Comparison of ENCODE assay signal across 8 mouse cellular contexts in genomic region chr9:31031414-31031843, GRCm38 (mm10). TPM values are rescaled to one million over a fixed set of nuclear protein-coding genes. Genes with fewer than 3 reads are reported as not detected.
A peak's percentile ranks its signal among the peaks of the same experiment; 100 is the strongest.
DNase-seq lines count a peak whose midpoint lies in the region; ATAC-seq and TF ChIP-seq lines count a peak whose summit lies in the region.

No protein-coding gene starts in this region.

- H3K9ac ChIP-seq in heart, embryonic 12.5 days, result peak overlapping the region; percentile 90
- H3K9ac ChIP-seq in CH12.LX (ENCODE audit: insufficient read depth, low read depth), result peak overlapping the region; percentile 73
- peak overlapping the region; percentile 98 for H3K9ac ChIP-seq in forebrain, embryonic 16.5 days (replicated peaks; ENCODE audit: low read depth, low read length)
- peak overlapping the region; percentile 91 for H3K9ac ChIP-seq in liver, postnatal 0 days (replicated peaks)

- TF ChIP-seq EP300 in CH12.LX (IDR thresholded peaks at IDR 0.05; ENCODE audit: low read length), result no peak
- no peak for TF ChIP-seq EP300 in liver, postnatal 0 days (IDR thresholded peaks at IDR 0.05; ENCODE audit: low read depth)

- peaks cover 13% of the 10 kb centered on the region; the same call in 1 of the 2 replicates for H3K79me2 ChIP-seq in CH12.LX (replicated peaks; ENCODE audit: control insufficient read depth, extremely low read depth, insufficient read depth, poor library complexity, severe bottlenecking)

- H3K27ac ChIP-seq in heart, embryonic 12.5 days (ENCODE audit: poor library complexity, severe bottlenecking), result peak overlapping the region; percentile 98; the same call in 1 of the 2 replicates
- no peak overlapping the region for H3K27ac ChIP-seq in CH12.LX (ENCODE audit: insufficient read depth, low read depth)
- no peak overlapping the region for H3K27ac ChIP-seq in forebrain, embryonic 16.5 days (ENCODE audit: low read length)
- peak overlapping the region; percentile 96 for H3K27ac ChIP-seq in liver, postnatal 0 days (ENCODE audit: low read depth)

- H3K4me2 ChIP-seq in heart, embryonic 12.5 days, result peak overlapping the region; percentile 86
- peak overlapping the region; percentile 5; the same call in 1 of the 2 replicates for H3K4me2 ChIP-seq in CH12.LX (ENCODE audit: insufficient read depth, low read depth, poor library complexity, severe bottlenecking)
- peak overlapping the region; percentile 68 for H3K4me2 ChIP-seq in forebrain, embryonic 16.5 days (ENCODE audit: low read length)
- H3K4me2 ChIP-seq in liver, postnatal 0 days (ENCODE audit: low read depth, low read length), result peak overlapping the region; percentile 82

- H3K36me3 ChIP-seq in heart, embryonic 12.5 days, result peaks cover 3% of the 10 kb centered on the region; the same call in 1 of the 2 replicates
- H3K36me3 ChIP-seq in CH12.LX (replicated peaks in 1 of 2; ENCODE audit: control insufficient read depth in 1 of 2, insufficient read depth in 1 of 2, low read length in 1 of 2), result peaks cover 0 to 10% of the 10 kb centered on the region in 2 experiments
- no peaks in the 10 kb centered on the region for H3K36me3 ChIP-seq in forebrain, embryonic 16.5 days (ENCODE audit: control insufficient read depth, insufficient read depth)
- H3K36me3 ChIP-seq in liver, postnatal 0 days (replicated peaks; ENCODE audit: insufficient read depth, low read length), result peaks cover 4% of the 10 kb centered on the region; the same call in 1 of the 2 replicates

- peaks cover 10% of the 10 kb centered on the region for H3K4me1 ChIP-seq in heart, embryonic 12.5 days (replicated peaks)
- H3K4me1 ChIP-seq in CH12.LX (ENCODE audit: control insufficient read depth in 1 of 2, insufficient read depth in 2 of 2), result peaks cover 7 to 21% of the 10 kb centered on the region in 2 experiments; a peak in 3 of 4 replicates
- peaks cover 13% of the 10 kb centered on the region for H3K4me1 ChIP-seq in forebrain, embryonic 16.5 days (replicated peaks; ENCODE audit: control insufficient read depth, insufficient read depth, low read length)
- peaks cover 8% of the 10 kb centered on the region for H3K4me1 ChIP-seq in liver, postnatal 0 days (ENCODE audit: insufficient read depth)

- no peak for ATAC-seq in heart, embryonic 12.5 days (ENCODE audit: insufficient number of reproducible peaks, low FRiP score)
- ATAC-seq in forebrain, embryonic 16.5 days, result no peak
- no peak for ATAC-seq in liver, postnatal 0 days

- H3K4me3 ChIP-seq in heart, embryonic 12.5 days, result peak overlapping the region; percentile 81
- H3K4me3 ChIP-seq in CH12.LX (replicated peaks in 1 of 3; ENCODE audit: low read depth in 2 of 3, low read length in 2 of 3, poor library complexity in 1 of 3), result peak overlapping the region; percentile 86
- H3K4me3 ChIP-seq in forebrain, embryonic 16.5 days (replicated peaks; ENCODE audit: low read length), result peak overlapping the region; percentile 95
- peak overlapping the region; percentile 80 for H3K4me3 ChIP-seq in liver, postnatal 0 days (ENCODE audit: low read depth, low read length)

- 14% methylated on average over 8 of the region's 8 CpGs for WGBS in heart, embryonic 12.5 days
- WGBS in forebrain, embryonic 16.5 days, result 16% methylated on average over 8 of the region's 8 CpGs
- 9% methylated on average over 8 of the region's 8 CpGs for WGBS in liver, postnatal 0 days (ENCODE audit: insufficient replicate concordance)

- intact Hi-C loops in left cerebral cortex, postnatal 25 days (cut with DNase I), result no loop called here

- TF ChIP-seq CTCF in CH12.LX (conservative IDR thresholded peaks at IDR 0.05 in 1 of 2, IDR thresholded peaks at IDR 0.05 in 1 of 2; ENCODE audit: low read depth in 2 of 2, low read length in 2 of 2), result no peak
- TF ChIP-seq CTCF in liver, postnatal 0 days (IDR thresholded peaks at IDR 0.05; ENCODE audit: low read depth), result no peak

- DNase-seq in heart, adult 18-20 months, result no peak
- DNase-seq in CH12.LX (ENCODE audit: extremely low read depth), result peak; percentile 2
- DNase-seq in liver, postnatal 0 days, result no peak
- no peak for DNase-seq in adrenal gland, adult 8-10 months
- no peak for DNase-seq in left cerebral cortex, postnatal 25 days (ENCODE audit: low spot score in 2 of 2)
- DNase-seq in retina, embryonic 14.5 days (ENCODE audit: low spot score), result no peak

- TF ChIP-seq RAD21 in CH12.LX (IDR thresholded peaks at IDR 0.05; ENCODE audit: low read depth, low read length), result no peak

- H3K9me3 ChIP-seq in heart, embryonic 12.5 days (replicated peaks), result no peaks in the 10 kb centered on the region
- no peaks in the 10 kb centered on the region for H3K9me3 ChIP-seq in CH12.LX (replicated peaks; ENCODE audit: low read length)
- H3K9me3 ChIP-seq in forebrain, embryonic 16.5 days (ENCODE audit: control insufficient read depth, low read length), result no peaks in the 10 kb centered on the region
- no peaks in the 10 kb centered on the region for H3K9me3 ChIP-seq in liver, postnatal 0 days (ENCODE audit: low read length)

- in situ Hi-C loops in CH12.LX (cut with MboI; ENCODE audit: low pct_ligation_motif_present, low pct_unique_long_range_greater_than_20kb, low sequenced_read_pairs), result no loop called here

- H3K27me3 ChIP-seq in heart, embryonic 12.5 days (replicated peaks), result no peaks in the 10 kb centered on the region
- H3K27me3 ChIP-seq in CH12.LX (replicated peaks), result no peaks in the 10 kb centered on the region
- H3K27me3 ChIP-seq in forebrain, embryonic 16.5 days (replicated peaks; ENCODE audit: control insufficient read depth, insufficient read depth, low read length), result no peaks in the 10 kb centered on the region
- H3K27me3 ChIP-seq in liver, postnatal 0 days (ENCODE audit: insufficient read depth, low read length), result no peaks in the 10 kb centered on the region

- TF ChIP-seq POLR2A in CH12.LX (IDR thresholded peaks at IDR 0.05; ENCODE audit: low read depth, low read length), result no peak

- dilution Hi-C loops in CH12.LX (cut with MboI; ENCODE audit: extremely low pct_ligation_motif_present, extremely low pct_unique_long_range_greater_than_20kb, low sequenced_read_pairs), result no loop called here

TF ChIP-seq in CH12.LX, 34 proteins besides CTCF, POLR2A, EP300 and RAD21:
- TF ChIP-seq ELF1 (IDR thresholded peaks at IDR 0.05; ENCODE audit: low read depth, low read length), result no peak
- TF ChIP-seq ZMIZ1 (IDR thresholded peaks at IDR 0.05; ENCODE audit: low read depth, low read length), result no peak
- no peak for TF ChIP-seq JUND (conservative IDR thresholded peaks at IDR 0.05; ENCODE audit: low read depth, low read length)
- TF ChIP-seq MYC (IDR thresholded peaks at IDR 0.05; ENCODE audit: low read depth, low read length), result no peak
- TF ChIP-seq ZNF384 (IDR thresholded peaks at IDR 0.05; ENCODE audit: low read depth, low read length), result no peak
- no peak for TF ChIP-seq HCFC1 (IDR thresholded peaks at IDR 0.05; ENCODE audit: low read depth, low read length)
- no peak for TF ChIP-seq MAZ (IDR thresholded peaks at IDR 0.05; ENCODE audit: low read depth, low read length)
- TF ChIP-seq GABPA (IDR thresholded peaks at IDR 0.05; ENCODE audit: insufficient replicate concordance, low read depth, low read length), result no peak
- no peak for TF ChIP-seq PAX5 (IDR thresholded peaks at IDR 0.05; ENCODE audit: low read length)
- TF ChIP-seq USF1 (IDR thresholded peaks at IDR 0.05; ENCODE audit: low read depth, low read length), result no peak
- TF ChIP-seq ZKSCAN1 (IDR thresholded peaks at IDR 0.05; ENCODE audit: borderline replicate concordance, low read depth, low read length), result no peak
- no peak for TF ChIP-seq MAFK (IDR thresholded peaks at IDR 0.05; ENCODE audit: insufficient replicate concordance, low read length)
- TF ChIP-seq CHD1 (IDR thresholded peaks at IDR 0.05; ENCODE audit: low read depth, low read length), result no peak; the same call in 1 of the 2 replicates
- no peak for TF ChIP-seq USF2 (conservative IDR thresholded peaks at IDR 0.05; ENCODE audit: low read depth, low read length)

RNA-seq across cellular contexts. Expression of gene Zbtb44, which starts 1.0 kb away (rescaled TPM):
- polyA plus RNA-seq in heart, embryonic 12.5 days (2016; fragmentation: Nextera tagmentation; extraction: Ambion mirVana), result 7.6 and 9.1 TPM in 2 replicates
- 10 to 100 TPM; 30.3 to 35.5 TPM for total RNA-seq in heart, adult 18-20 months (2021)
- total RNA-seq in CH12.LX (2012; rRNA removed) (9.1 and 10.3 TPM in 2 replicates), CH12.LX (2014; rRNA removed) (14.3 and 16.8 TPM in 2 replicates)
- 13.4 and 14.0 TPM in 2 replicates for polyA plus RNA-seq in CH12.LX (2012; ENCODE audit: insufficient read length, low read depth)
- 4.3 and 5.3 TPM in 2 replicates for polyA plus RNA-seq in forebrain, embryonic 16.5 days (2015; fragmentation: Nextera tagmentation; extraction: Ambion mirVana)
- polyA plus RNA-seq in liver, postnatal 0 days (2015; fragmentation: Nextera tagmentation; extraction: Ambion mirVana), result 4.9 and 6.7 TPM in 2 replicates
- 10 to 100 TPM; 44.8 to 62.2 (median 51.1) TPM for total RNA-seq in adrenal gland, adult 8-10 months (2022)
- total RNA-seq in left cerebral cortex, postnatal 25 days (2021), result 10 to 100 TPM; 39.8 to 42.1 TPM

Comparison
In these comparisons a context has a peak if more than half of its experiments do, and no peak if none do; other contexts are left out.
1. H3K27ac ChIP-seq: peak in heart, embryonic 12.5 days (single experiment) and liver, postnatal 0 days (single experiment); none in CH12.LX (single experiment) and forebrain, embryonic 16.5 days (single experiment).
2. H3K4me2 ChIP-seq: peak in every context shown above with its lines; median percentile 86 in heart, embryonic 12.5 days; 82 in liver, postnatal 0 days; 68 in forebrain, embryonic 16.5 days; 5 in CH12.LX.
3. Peak in every context shown above with its lines, with median percentiles within 50 percentile points of each other: H3K4me3 ChIP-seq and H3K9ac ChIP-seq.